Mouse (Mus musculus) kidney, postnatal 36 days (tissue): ENCODE measurements around the gene Aire.

Experiments
- DNase-seq, 2 experiments: peaks; one replicate each; pipeline ENCODE4 v3.0.0; 2021 to 2022; ENCODE audit warnings: mixed read lengths in 2 of 2

Aire gene

DNA sequence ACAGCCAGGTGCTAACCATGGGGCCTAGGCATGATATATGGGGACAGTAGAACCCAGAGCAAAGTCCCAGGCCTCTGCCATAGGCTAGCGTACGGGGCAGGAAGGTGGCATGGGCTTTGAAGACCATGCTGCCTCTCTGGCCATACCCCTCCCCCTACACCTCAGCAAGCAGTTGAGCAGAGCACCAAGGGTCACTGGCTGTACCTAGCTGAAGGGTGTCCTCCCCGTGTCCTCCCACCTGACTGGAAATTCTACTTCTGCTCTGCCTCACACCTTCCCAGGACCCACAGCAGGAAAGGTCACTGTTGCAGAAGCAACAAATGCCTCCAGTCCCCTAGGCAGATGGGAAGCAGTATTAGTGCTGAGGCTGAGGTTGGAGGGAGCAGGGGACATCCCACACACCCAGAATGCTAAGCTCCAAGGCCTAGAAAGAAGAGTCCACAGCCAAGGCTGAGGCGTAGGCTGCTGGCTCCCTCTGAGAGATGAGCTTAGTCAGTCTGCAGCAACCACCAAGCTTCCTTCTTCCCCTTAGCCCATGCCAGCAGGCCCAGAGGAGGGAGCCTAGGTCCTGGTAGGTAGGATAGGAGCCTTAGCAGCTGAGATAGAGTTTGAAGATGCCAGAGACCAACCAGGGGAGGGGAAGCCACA lies 37.5 kb downstream of the Aire start:
- peak; percentile 22 to 35 for DNase-seq

DNA sequence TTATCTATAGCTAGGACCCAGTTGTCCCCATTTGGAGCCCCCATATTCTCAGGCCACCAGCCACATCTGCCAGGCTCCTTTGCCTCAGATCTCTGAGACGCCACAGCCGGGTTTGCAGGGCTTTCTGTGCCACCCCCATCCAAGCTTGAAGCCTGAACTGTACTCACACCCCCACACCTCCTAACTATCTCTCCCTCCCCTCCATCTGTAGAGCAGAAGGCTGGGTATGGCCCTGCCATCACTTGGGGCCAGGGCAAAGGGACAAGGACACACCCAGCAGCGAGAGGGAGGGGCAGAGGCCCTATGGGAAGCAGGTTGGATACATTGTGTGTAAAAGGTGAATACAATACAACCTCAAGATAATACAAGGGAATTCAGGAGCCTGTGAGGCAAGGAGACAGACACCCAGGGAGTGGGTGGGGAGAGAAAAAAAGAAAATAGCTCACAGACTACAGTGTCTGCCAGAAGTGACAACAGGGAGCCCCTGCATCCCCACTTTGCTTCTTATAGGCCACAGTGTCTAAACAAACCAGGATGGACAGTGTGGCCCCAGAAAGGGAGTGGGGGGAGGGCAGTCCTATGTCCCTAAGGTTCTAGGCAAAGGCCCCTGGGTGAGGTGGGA lies 38.8 kb downstream of the Aire start:
- no peak for DNase-seq

DNA sequence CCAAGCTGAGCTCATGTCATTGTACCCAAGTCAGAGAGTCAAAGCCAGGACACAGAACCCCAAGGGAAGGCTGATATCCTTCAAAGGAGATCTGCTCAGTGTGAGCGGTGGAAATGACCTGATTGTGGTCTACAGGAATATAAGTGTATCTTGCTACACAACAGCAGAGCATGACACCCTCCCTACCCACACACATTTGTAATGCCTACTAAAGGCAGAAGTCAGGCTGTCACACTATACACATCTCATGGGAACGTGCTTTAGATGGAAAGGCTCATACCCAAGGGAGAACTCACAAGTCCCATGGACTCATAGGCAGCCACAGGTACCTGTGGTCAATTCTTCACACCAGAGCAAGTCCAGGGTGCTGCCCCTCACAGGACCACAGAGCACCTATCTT lies 41.1 kb downstream of the Aire start:
- no peak for DNase-seq

DNA sequence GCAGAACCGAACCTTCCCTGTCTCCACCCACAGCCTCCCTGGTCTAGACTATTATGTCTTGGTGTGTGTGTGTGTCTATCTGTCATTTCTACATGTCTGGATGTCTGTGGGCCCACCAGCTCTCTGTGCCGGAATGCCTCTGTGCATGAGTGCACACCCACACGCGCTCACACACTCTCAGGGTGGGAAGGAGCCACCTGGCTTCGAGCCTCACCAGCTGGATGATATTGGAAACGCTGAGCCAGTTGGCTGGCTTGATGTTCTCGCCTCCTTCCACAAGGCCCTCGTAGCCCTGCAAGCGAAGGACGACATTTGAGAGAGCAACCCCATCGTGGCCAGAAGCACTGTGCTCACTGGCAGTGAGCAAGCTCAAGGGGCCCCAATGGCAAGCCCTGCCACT lies 41.6 kb downstream of the Aire start:
- DNase-seq: no peak

DNA sequence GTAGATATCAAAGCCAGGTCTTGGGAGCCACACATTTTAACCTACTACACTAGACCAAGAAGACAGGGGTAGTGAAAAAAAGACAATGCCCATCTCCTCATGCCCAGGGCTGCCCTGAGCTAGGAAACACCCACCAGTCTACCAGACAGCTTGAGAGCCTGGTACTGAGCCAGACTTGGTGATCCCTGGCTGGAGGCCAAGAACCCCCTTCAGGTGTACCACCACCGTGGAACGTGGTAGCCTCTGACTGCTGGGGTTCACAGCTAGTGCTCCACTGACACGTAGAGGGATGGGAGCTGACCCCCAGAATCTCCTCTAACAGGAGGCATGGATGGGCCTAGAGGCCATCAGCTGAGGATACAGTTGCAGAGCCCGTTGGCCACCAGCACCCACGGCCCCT lies 43.2 kb downstream of the Aire start:
- DNase-seq: no peak

DNA sequence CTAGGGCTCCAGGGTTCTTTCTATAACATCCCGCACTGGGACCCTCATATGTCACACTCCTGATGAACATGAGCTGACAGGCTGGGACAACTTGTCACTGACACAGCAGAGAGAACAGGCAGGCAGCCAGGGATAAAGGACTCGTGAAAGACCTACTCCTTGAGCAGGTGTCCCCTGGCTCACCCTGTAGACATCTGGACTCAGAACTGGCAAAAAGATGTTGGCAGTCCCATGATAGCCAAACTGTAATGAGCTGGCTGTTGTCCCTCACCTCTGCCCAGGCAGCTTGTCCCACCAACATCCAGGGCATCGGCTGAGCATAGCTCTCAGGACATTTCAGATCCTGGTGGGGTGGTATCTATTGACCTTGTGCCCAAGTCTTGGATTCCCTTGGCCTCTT lies 47.8 kb downstream of the Aire start:
- no peak for DNase-seq

DNA sequence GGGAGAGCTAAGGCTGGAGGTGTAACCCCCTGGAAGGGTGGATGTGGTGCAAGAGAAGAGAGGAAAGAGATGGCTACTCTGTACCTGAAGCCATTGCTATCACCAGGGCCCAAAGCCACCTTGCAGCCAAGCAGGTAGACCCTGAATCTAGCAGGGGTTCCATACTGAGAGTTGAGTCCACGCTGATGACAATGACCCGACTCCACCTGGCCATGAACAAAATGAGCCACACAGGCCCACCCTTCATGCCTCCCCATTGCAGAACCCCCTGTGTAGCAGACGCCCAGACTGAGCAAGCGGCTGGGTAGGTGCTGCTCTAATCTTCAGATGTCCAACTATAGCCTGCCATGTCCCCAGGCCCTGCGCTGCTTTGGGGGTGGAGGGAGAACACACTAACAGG lies 57.6 kb downstream of the Aire start:
- no peak for DNase-seq

DNA sequence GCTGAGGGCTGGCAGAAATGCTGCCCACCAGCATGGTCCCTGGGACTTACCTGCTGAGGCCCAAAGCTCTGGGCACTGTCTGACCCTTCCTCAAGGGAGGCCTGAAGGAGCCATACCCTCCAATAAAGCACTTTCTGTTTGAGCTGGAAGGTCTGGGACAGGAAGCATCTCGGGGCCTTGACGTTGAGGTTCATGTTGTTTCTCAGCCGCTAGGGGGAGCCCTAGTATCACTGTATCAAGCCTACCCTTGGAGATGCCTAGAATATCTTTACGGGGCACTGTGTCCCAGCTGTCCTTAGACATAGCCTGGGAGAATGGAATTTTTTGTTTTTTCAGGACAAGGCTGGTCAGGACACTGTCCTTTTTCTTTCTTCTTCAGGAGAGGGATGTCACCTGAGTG lies 58.8 kb downstream of the Aire start:
- peak; percentile 74 to 87 for DNase-seq
